Mouse (Mus musculus): ENCODE data around the gene Gm3468. TPM values are rescaled to one million over a fixed set of nuclear protein-coding genes. Genes with fewer than 3 reads are reported as not detected.
"Not testable (repeated sequence)": the region's sequence is repeated elsewhere in the genome, so short reads cannot be mapped to it uniquely, and the experiment has no call there.

Gene Gm3468
- under 1 TPM; 0.54 to 0.70 TPM for total RNA-seq (2021)
- long read RNA-seq, experiment 1, partial matches to known transcripts = 0 of 2 reads
- long read RNA-seq, experiment 1, other reads (novel, unspliced or antisense) = 2 of 2 reads
- long read RNA-seq, experiment 2, partial matches to known transcripts = 0 of 2 reads
- long read RNA-seq, experiment 2, other reads (novel, unspliced or antisense) = 2 of 2 reads

GRCm38 (mm10) chr14:6108272-6108925 lies at the start of gene Gm3468:
Gene Gm3468 (minus strand): TSS chr14:6108665.
- peak; percentile 16 to 27 for DNase-seq (ENCODE audit: low spot score in 2 of 2)

GRCm38 (mm10) chr14:6125707-6126106 lies 17.2 kb upstream of the Gm3468 start, which contains the start of gene Gm3476:
Gene Gm3476 (minus strand): TSS chr14:6125807.
- DNase-seq (ENCODE audit: low spot score in 2 of 2) = not testable (repeated sequence)

GRCm38 (mm10) chr14:6107500-6107899 lies 965 bp downstream of the Gm3468 start:
- DNase-seq (ENCODE audit: low spot score in 2 of 2) = not testable (repeated sequence)

- DNase-seq (ENCODE audit: low spot score in 2 of 2) = not testable (repeated sequence)
These were observed 14.6 kb downstream of the Gm3468 start, which contains the start of gene Gm8206 for GRCm38 (mm10) chr14:6093842-6094241. Gene Gm8206 (minus strand): TSS chr14:6093942.

- not testable (repeated sequence) for DNase-seq (ENCODE audit: low spot score in 2 of 2)
These were observed 50.3 kb downstream of the Gm3468 start, which contains the start of gene Gm6337 for GRCm38 (mm10) chr14:6058167-6058566. Gene Gm6337 (minus strand): TSS chr14:6058267.

Other genes starting within 250 kb of the Gm3468 start
- 1 to 10 TPM in 1 of 2 experiments, under 1 TPM in 1; 0.54 to 1.1 TPM for gene Gm8237, start 228.3 kb downstream of the Gm3468 start, total RNA-seq (2021)
- gene Gm3248, start 146.9 kb downstream of the Gm3468 start, total RNA-seq (2021) = under 1 TPM; 0.52 to 0.57 TPM
- gene Gm3453, start 129.5 kb downstream of the Gm3468 start, total RNA-seq (2021) = not detected
- gene Gm6337, start 50.4 kb downstream of the Gm3468 start, total RNA-seq (2021) = not detected
- not detected for gene Gm8206, start 14.7 kb downstream of the Gm3468 start, total RNA-seq (2021)
- gene Gm3476, start 17.1 kb upstream of the Gm3468 start, total RNA-seq (2021) = not detected
- under 1 TPM; 0.67 to 0.71 TPM for gene Gm21560, start 110.6 kb upstream of the Gm3468 start, total RNA-seq (2021)
- under 1 TPM; 0.39 to 0.44 TPM for gene Gm3411, start 178.6 kb upstream of the Gm3468 start, total RNA-seq (2021)
- gene Gm21103, start 196.2 kb upstream of the Gm3468 start, total RNA-seq (2021) = not detected
- gene Gm3618, start 235.0 kb upstream of the Gm3468 start, total RNA-seq (2021) = not detected

Data from gastrocnemius, postnatal 4 days (tissue).